Mouse (Mus musculus) heart, postnatal 0 days (tissue): ENCODE measurements around the gene Dpy19l2. TPM values are rescaled to one million over a fixed set of nuclear protein-coding genes. Genes with fewer than 3 reads are reported as not detected.
"Not testable (repeated sequence)": the region's sequence is repeated elsewhere in the genome, so short reads cannot be mapped to it uniquely, and the experiment has no call there.

Source experiments
- ATAC-seq: fragments of 200-750 bp; cut with Nextera tagmentation; 2 replicates; pipeline ENCODE4 v1.8.0; 2017; ENCODE audit warnings: low read depth, moderate number of reproducible peaks, moderate library complexity; ENCODE audit not compliant: insufficient read depth
- DNase-seq: peaks from one replicate; pipeline ENCODE4 v3.0.0-alpha.2; 2016; ENCODE audit warnings: low spot score
- H3K27ac ChIP-seq: fragments of 300-500 bp; sonication (generic); 2 replicates; pipeline ENCODE4 v1.5.1; 2014; ENCODE audit warnings: low read depth, mild to moderate bottlenecking
- H3K27me3 ChIP-seq: fragments of 300-500 bp; sonication (generic); 2 replicates; pipeline ENCODE4 v1.6.1; 2014; ENCODE audit warnings: low read length, mixed read lengths; ENCODE audit not compliant: control insufficient read depth, insufficient read depth
- H3K36me3 ChIP-seq: fragments of 300-500 bp; sonication (generic); replicated peaks from 2 replicates; pipeline ENCODE4 v1.6.1; 2014; ENCODE audit warnings: low read length, mixed read lengths; ENCODE audit not compliant: control insufficient read depth, insufficient read depth
- H3K4me1 ChIP-seq: fragments of 300-500 bp; sonication (generic); 2 replicates; pipeline ENCODE4 v1.6.1; 2014; ENCODE audit warnings: antibody characterized with exemption; ENCODE audit not compliant: control insufficient read depth, insufficient read depth
- H3K4me2 ChIP-seq: fragments of 300-500 bp; sonication (generic); 2 replicates; pipeline ENCODE4 v1.6.1; 2014; ENCODE audit warnings: low read depth, mild to moderate bottlenecking, low read length, moderate library complexity
- H3K4me3 ChIP-seq: fragments of 300-500 bp; sonication (generic); 2 replicates; pipeline ENCODE4 v1.5.1; 2014; ENCODE audit warnings: low read depth, low read length
- H3K9ac ChIP-seq: fragments of 300-500 bp; sonication (generic); replicated peaks from 2 replicates; pipeline ENCODE4 v1.6.1; 2014; ENCODE audit warnings: low read depth, low read length, mixed read lengths
- H3K9me3 ChIP-seq: fragments of 300-500 bp; sonication (generic); replicated peaks from 2 replicates; pipeline ENCODE4 v1.6.1; 2016; ENCODE audit warnings: low read length; ENCODE audit not compliant: control insufficient read depth
- CTCF ChIP-seq: IDR thresholded peaks from 2 replicates; pipeline ENCODE4 v1.5.1; 2016; ENCODE audit warnings: antibody characterized with exemption, control low read depth, low read depth
- EP300 ChIP-seq: IDR thresholded peaks from 2 replicates; pipeline ENCODE4 v1.6.1; 2016; ENCODE audit warnings: antibody characterized with exemption, low read depth
- WGBS: fragments of 180-500 bp; shearing (Covaris S2); extraction: QIAGEN DNeasy Blood & Tissue Kit; methylation state at CpG from one replicate; pipeline ENCODE4 v1.1.7; 2014; 5-methylcytosine and 5-hydroxymethylcytosine counted together
- polyA plus RNA-seq: library from polyadenylated mRNA; unstranded; fragments of >200 nt; fragmentation: Nextera tagmentation; extraction: Ambion mirVana; gene quantifications from 2 replicates; pipeline ENCODE4 v1.2.1, GENCODE M21; 2015
- total RNA-seq: library from RNA; depleted of rRNA; stranded (reverse); fragments of >200 nt; gene quantifications from 2 replicates; pipeline ENCODE4 v1.2.3, GENCODE M21; 2014; ENCODE audit warnings: low replicate concordance; rRNA removed

Dpy19l2 gene
- not detected in 2 replicates for total RNA-seq
- polyA plus RNA-seq: 0.11 TPM in 1 of 2 replicates, not detected in the other

DNA sequence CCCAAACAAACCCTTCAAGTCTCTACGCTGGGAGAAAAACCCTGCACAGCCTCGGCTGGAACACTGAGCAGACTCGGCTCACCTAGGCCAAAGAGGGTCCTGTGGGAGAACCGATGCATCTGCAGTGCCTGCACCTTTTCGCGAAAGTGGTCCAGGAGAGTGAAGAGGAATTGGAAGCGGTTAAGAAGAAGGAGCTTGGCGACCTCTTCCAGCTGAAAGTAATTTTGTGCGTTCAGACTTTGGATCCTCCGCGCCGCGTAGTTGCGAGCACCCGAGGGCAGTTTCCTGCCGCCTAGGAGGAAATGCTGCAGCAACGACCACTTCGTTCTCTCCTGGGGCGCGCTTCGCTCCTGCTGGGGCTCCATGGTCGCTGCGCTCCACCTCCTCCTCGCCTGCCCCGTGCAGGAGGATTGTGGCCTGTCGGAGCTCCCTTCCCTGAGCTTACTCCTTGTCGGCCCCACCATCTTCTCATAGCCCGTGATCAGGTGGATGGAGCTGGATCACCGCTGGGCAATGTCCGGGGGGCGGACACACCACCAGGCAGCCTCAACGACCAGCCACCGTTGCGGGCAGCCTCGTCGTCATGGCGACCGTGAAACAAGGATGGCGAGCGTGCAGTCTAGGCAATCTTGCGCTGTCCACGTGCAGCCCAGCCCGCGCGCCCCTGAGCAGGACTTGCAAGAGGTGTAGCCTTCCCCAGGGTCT is at the start of gene Dpy19l2:
TSS of gene Dpy19l2 (minus strand) at position 594 of the 705 bp plus-strand sequence.
- ATAC-seq (peak; percentile 41; the same call in 1 of the 2 replicates), DNase-seq (no peak)
- Histone ChIP-seq H3K27me3 (peaks cover 3% of the 10 kb centered on the region; the same call in 1 of the 2 replicates), H3K36me3 (no peaks in the 10 kb centered on the region), H3K9me3 (no peaks in the 10 kb centered on the region), H3K4me1 (0 out of 2 replicates have a peak, but pooled peaks cover 5% of the 10 kb centered on the region), H3K9ac (no peak within 1 kb of the TSS), H3K4me2 (peak within 1 kb of the TSS; percentile 75), H3K4me3 (peak within 1 kb of the TSS; percentile 40), H3K27ac (no peak within 1 kb of the TSS)
- WGBS: under 1% methylated on average over 44 of the region's 45 CpGs
- TF ChIP-seq CTCF (no peak), EP300 (no peak)

DNA sequence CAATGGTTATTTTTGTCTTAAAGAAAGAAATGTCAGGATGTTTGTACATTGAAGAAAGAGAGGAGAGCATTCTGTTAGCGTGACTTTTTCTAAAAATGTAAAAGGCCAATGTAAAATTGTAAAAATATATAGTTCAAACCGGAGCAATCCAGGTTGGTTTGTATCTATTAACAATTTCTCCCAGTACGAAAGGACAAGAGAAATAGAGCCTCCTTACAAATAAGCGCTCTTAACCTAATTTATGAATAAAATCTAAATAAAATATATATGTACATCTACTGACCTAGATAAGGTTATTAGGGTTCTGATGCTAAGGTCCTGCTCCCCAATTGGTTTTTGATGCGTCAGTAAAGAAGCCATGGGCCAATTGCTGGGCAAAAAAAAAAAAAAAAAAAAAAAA is 48.9 kb upstream of the Dpy19l2 start:
- WGBS: 88% methylated on average over 5 of the region's 5 CpGs
- DNase-seq (no peak), ATAC-seq (no peak)
- H3K4me1 ChIP-seq: peaks cover 30% of the 10 kb centered on the region
- H3K4me3 ChIP-seq: no peak overlapping the region
- TF ChIP-seq CTCF: no peak
- no peak for TF ChIP-seq EP300
- no peak overlapping the region for H3K9ac ChIP-seq
- H3K9me3 ChIP-seq: no peaks in the 10 kb centered on the region
- H3K27ac ChIP-seq: no peak overlapping the region
- H3K27me3 ChIP-seq: no peaks in the 10 kb centered on the region
- H3K4me2 ChIP-seq: no peak overlapping the region
- peaks cover 88% of the 10 kb centered on the region for H3K36me3 ChIP-seq

DNA sequence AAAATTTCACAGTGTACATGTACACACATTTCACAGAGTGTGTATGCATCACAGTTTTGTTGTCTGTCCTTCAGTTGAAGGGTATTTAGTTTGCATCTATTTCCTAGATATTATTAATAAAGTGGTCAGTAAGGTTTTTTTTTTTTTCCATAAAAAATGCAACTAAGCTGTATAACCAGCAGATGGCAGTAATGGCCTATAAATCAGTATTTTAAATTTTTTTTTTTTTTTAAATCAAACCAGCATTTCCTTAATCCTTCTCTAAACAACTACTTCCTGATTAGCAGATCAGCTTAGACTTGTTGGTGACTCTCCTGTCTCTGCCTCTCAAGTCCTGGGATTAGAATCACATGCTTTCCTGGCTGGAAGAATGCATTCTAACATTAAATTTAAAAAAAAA is 5.2 kb upstream of the Dpy19l2 start:
- H3K4me3 ChIP-seq: no peak overlapping the region
- no peak for ATAC-seq
- H3K36me3 ChIP-seq: no peaks in the 10 kb centered on the region
- H3K27me3 ChIP-seq: no peaks in the 10 kb centered on the region
- 0 out of 2 replicates have a peak, but pooled peaks cover 4% of the 10 kb centered on the region for H3K4me1 ChIP-seq
- no peak overlapping the region for H3K9ac ChIP-seq
- no peak overlapping the region for H3K4me2 ChIP-seq
- no peak overlapping the region for H3K27ac ChIP-seq
- 0 out of 2 replicates have a peak, but pooled peaks cover 3% of the 10 kb centered on the region for H3K9me3 ChIP-seq
- DNase-seq: peak; percentile 51
- TF ChIP-seq CTCF: peak; percentile 26
- no peak for TF ChIP-seq EP300

DNA sequence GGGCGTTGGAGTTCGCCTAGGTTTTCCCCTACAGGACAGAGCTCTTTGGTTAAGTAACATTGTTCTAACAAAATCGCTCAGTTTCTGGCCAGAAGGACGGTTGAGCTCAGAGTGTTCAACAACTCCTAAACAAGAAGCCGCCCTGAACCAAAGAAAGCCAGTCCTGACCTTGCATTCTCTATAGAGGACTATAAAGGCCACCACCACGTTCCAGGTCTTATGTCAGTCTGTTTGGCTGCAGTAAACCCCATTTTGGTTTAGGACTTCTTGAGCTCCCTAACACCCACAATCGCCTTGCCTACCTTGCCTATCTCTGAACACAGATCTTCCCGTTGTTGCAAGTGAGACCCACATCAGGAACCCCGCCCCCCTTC is 299 bp upstream of the Dpy19l2 start:
- TF ChIP-seq EP300 (no peak), CTCF (no peak)
- ATAC-seq: 0 out of 2 replicates have a peak, but pooled peaks have one; percentile 24
- Histone ChIP-seq H3K9ac (no peak overlapping the region), H3K27me3 (peaks cover 3% of the 10 kb centered on the region; the same call in 1 of the 2 replicates), H3K4me1 (0 out of 2 replicates have a peak, but pooled peaks cover 5% of the 10 kb centered on the region), H3K9me3 (no peaks in the 10 kb centered on the region), H3K36me3 (no peaks in the 10 kb centered on the region), H3K4me3 (peak overlapping the region; percentile 40), H3K4me2 (peak overlapping the region; percentile 75), H3K27ac (no peak overlapping the region)
- 18% methylated on average over 9 of the region's 9 CpGs for WGBS
- no peak for DNase-seq

DNA sequence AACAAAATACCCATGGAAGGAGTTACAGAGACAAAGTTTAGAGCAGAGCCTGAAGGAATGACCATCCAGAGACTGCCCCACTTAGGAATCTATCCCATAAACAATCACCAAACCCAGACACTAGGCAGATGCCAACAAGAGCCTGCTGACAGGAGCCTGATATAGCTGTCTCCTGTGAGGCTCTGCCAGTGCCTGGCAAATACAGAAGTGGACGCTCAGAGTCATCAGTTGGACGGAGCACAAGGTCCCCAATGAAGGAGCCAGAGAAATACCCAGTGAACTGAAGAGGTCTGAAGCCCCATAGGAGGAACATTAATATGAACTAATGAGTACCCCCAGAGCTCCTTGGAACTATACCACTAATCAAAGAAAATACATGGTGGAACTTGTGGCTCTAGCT is 58.8 kb downstream of the Dpy19l2 start:
- not testable (repeated sequence) for ATAC-seq
- WGBS: 35% methylated on average over 2 of the region's 2 CpGs

More for the DNA sequence above, 58.8 kb downstream of the Dpy19l2 start:
- not testable (repeated sequence) for H3K4me3 ChIP-seq, H3K4me2 ChIP-seq, DNase-seq, H3K27me3 ChIP-seq, H3K4me1 ChIP-seq, H3K9me3 ChIP-seq, H3K9ac ChIP-seq, H3K36me3 ChIP-seq, H3K27ac ChIP-seq
